Mouse (Mus musculus): ENCODE results near the gene Arsa. TPM values are rescaled to one million over a fixed set of nuclear protein-coding genes. Genes with fewer than 3 reads are reported as not detected.

The Arsa gene
- polyA plus RNA-seq, 1 experiment from 2014 or later: 14.2 TPM

GRCm38 (mm10) chr15:89501321-89501720 is 24.1 kb upstream of the Arsa start:
- H3K4me3 ChIP-seq: peak overlapping the region; percentile 81; the same call in 1 of the 2 replicates
- peaks cover 39% of the 10 kb centered on the region for H3K36me3 ChIP-seq
- peaks cover 68% of the 10 kb centered on the region for H3K27me3 ChIP-seq (ENCODE audit: insufficient read depth, poor library complexity, severe bottlenecking)
- 81% methylated on average over 3 of the region's 3 CpGs for WGBS
- DNase-seq (ENCODE audit: low spot score): no peak
- peaks cover 31% of the 10 kb centered on the region for H3K4me1 ChIP-seq
- H3K9me3 ChIP-seq: no peaks in the 10 kb centered on the region
- H3K27ac ChIP-seq: no peak overlapping the region

- H3K27ac ChIP-seq: peak overlapping the region; percentile 88
Measured at GRCm38 (mm10) chr15:89500221-89500791, 23.1 kb upstream of the Arsa start.

GRCm38 (mm10) chr15:89499784-89500220 is 22.6 kb upstream of the Arsa start:
- H3K4me1 ChIP-seq: peaks cover 31% of the 10 kb centered on the region

More at GRCm38 (mm10) chr15:89500221-89500791, 23.1 kb upstream of the Arsa start:
- no peak for DNase-seq (ENCODE audit: low spot score)
- peaks cover 73% of the 10 kb centered on the region for H3K27me3 ChIP-seq (ENCODE audit: insufficient read depth, poor library complexity, severe bottlenecking)
- 2% methylated on average over 35 of the region's 35 CpGs for WGBS
- peaks cover 31% of the 10 kb centered on the region for H3K36me3 ChIP-seq
- no peaks in the 10 kb centered on the region for H3K9me3 ChIP-seq
- peaks cover 31% of the 10 kb centered on the region for H3K4me1 ChIP-seq
- H3K4me3 ChIP-seq: peak overlapping the region; percentile 81

GRCm38 (mm10) chr15:89498961-89499688 is 21.9 kb upstream of the Arsa start, which contains the start of gene Shank3:
Gene Shank3, plus strand, starts transcription at chr15:89499623.
- Histone ChIP-seq H3K9me3 (no peaks in the 10 kb centered on the region), H3K4me1 (peaks cover 31% of the 10 kb centered on the region), H3K27ac (peak within 1 kb of the TSS; percentile 88), H3K4me3 (peak within 1 kb of the TSS; percentile 81), H3K36me3 (peaks cover 20% of the 10 kb centered on the region), H3K27me3 (ENCODE audit: insufficient read depth, poor library complexity, severe bottlenecking) (peaks cover 70% of the 10 kb centered on the region)
- DNase-seq (ENCODE audit: low spot score): no peak
- 1% methylated on average over 51 of the region's 72 CpGs for WGBS

More at GRCm38 (mm10) chr15:89499784-89500220, 22.6 kb upstream of the Arsa start:
- Histone ChIP-seq H3K4me3 (peak overlapping the region; percentile 81), H3K9me3 (no peaks in the 10 kb centered on the region), H3K36me3 (peaks cover 27% of the 10 kb centered on the region), H3K27me3 (ENCODE audit: insufficient read depth, poor library complexity, severe bottlenecking) (peaks cover 73% of the 10 kb centered on the region), H3K27ac (peak overlapping the region; percentile 88)
- no peak for DNase-seq (ENCODE audit: low spot score)
- WGBS: under 1% methylated on average over 40 of the region's 60 CpGs

GRCm38 (mm10) chr15:89498049-89498960 is 21.1 kb upstream of the Arsa start:
- H3K36me3 ChIP-seq: peaks cover 12% of the 10 kb centered on the region; the same call in 1 of the 2 replicates
- no peaks in the 10 kb centered on the region for H3K9me3 ChIP-seq
- peaks cover 31% of the 10 kb centered on the region for H3K4me1 ChIP-seq
- DNase-seq (ENCODE audit: low spot score): no peak
- H3K27ac ChIP-seq: peak overlapping the region; percentile 88
- WGBS: 2% methylated on average over 41 of the region's 41 CpGs
- H3K27me3 ChIP-seq (ENCODE audit: insufficient read depth, poor library complexity, severe bottlenecking): peaks cover 62% of the 10 kb centered on the region
- H3K4me3 ChIP-seq: peak overlapping the region; percentile 81

- 17% methylated on average over 4 of the region's 4 CpGs for WGBS
- peak overlapping the region; percentile 81 for H3K4me3 ChIP-seq
- no peaks in the 10 kb centered on the region for H3K9me3 ChIP-seq
- peaks cover 60% of the 10 kb centered on the region for H3K27me3 ChIP-seq (ENCODE audit: insufficient read depth, poor library complexity, severe bottlenecking)
- peaks cover 31% of the 10 kb centered on the region for H3K4me1 ChIP-seq
- H3K36me3 ChIP-seq: 0 out of 2 replicates have a peak, but pooled peaks cover 10% of the 10 kb centered on the region
- peak overlapping the region; percentile 88 for H3K27ac ChIP-seq
- peak; percentile 86 for DNase-seq (ENCODE audit: low spot score)
Measured at GRCm38 (mm10) chr15:89497391-89498048, 20.3 kb upstream of the Arsa start.

- peak overlapping the region; percentile 42 for H3K27ac ChIP-seq
- peaks cover 53% of the 10 kb centered on the region for H3K27me3 ChIP-seq (ENCODE audit: insufficient read depth, poor library complexity, severe bottlenecking)
- H3K4me1 ChIP-seq: peaks cover 31% of the 10 kb centered on the region
- no peak overlapping the region for H3K4me3 ChIP-seq
- H3K9me3 ChIP-seq: no peaks in the 10 kb centered on the region
- 40% methylated on average over 2 of the region's 2 CpGs for WGBS
- 0 out of 2 replicates have a peak, but pooled peaks cover 7% of the 10 kb centered on the region for H3K36me3 ChIP-seq
- DNase-seq (ENCODE audit: low spot score): no peak
Measured at GRCm38 (mm10) chr15:89496841-89497240, 19.6 kb upstream of the Arsa start.

- no peak for DNase-seq (ENCODE audit: low spot score)
- WGBS: 58% methylated on average over 4 of the region's 4 CpGs
Measured at GRCm38 (mm10) chr15:89496131-89496530, 18.9 kb upstream of the Arsa start.

GRCm38 (mm10) chr15:89494970-89495369 is 17.7 kb upstream of the Arsa start:
- Histone ChIP-seq H3K9me3 (no peaks in the 10 kb centered on the region), H3K27ac (no peak overlapping the region), H3K36me3 (no peaks in the 10 kb centered on the region), H3K4me3 (no peak overlapping the region), H3K27me3 (ENCODE audit: insufficient read depth, poor library complexity, severe bottlenecking) (peaks cover 36% of the 10 kb centered on the region), H3K4me1 (peaks cover 24% of the 10 kb centered on the region)
- DNase-seq (ENCODE audit: low spot score): no peak
- WGBS: 67% methylated on average over 4 of the region's 4 CpGs

More at GRCm38 (mm10) chr15:89496131-89496530, 18.9 kb upstream of the Arsa start:
- Histone ChIP-seq H3K27ac (no peak overlapping the region), H3K9me3 (no peaks in the 10 kb centered on the region), H3K36me3 (0 out of 2 replicates have a peak, but pooled peaks cover under 1% of the 10 kb centered on the region), H3K27me3 (ENCODE audit: insufficient read depth, poor library complexity, severe bottlenecking) (peaks cover 46% of the 10 kb centered on the region), H3K4me3 (no peak overlapping the region), H3K4me1 (peaks cover 31% of the 10 kb centered on the region)

GRCm38 (mm10) chr15:89488611-89489117 is 11.4 kb upstream of the Arsa start:
- no peaks in the 10 kb centered on the region for H3K9me3 ChIP-seq
- 33% methylated on average over 14 of the region's 14 CpGs for WGBS
- H3K27me3 ChIP-seq (ENCODE audit: insufficient read depth, poor library complexity, severe bottlenecking): no peaks in the 10 kb centered on the region
- no peak for DNase-seq (ENCODE audit: low spot score)
- no peaks in the 10 kb centered on the region for H3K4me1 ChIP-seq
- H3K27ac ChIP-seq: no peak overlapping the region
- H3K36me3 ChIP-seq: no peaks in the 10 kb centered on the region
- H3K4me3 ChIP-seq: no peak overlapping the region

- H3K4me1 ChIP-seq: no peaks in the 10 kb centered on the region
- H3K9me3 ChIP-seq: no peaks in the 10 kb centered on the region
- no peaks in the 10 kb centered on the region for H3K36me3 ChIP-seq
- H3K27ac ChIP-seq: no peak overlapping the region
- DNase-seq (ENCODE audit: low spot score): no peak
- no peaks in the 10 kb centered on the region for H3K27me3 ChIP-seq (ENCODE audit: insufficient read depth, poor library complexity, severe bottlenecking)
- 54% methylated on average over 12 of the region's 12 CpGs for WGBS
- no peak overlapping the region for H3K4me3 ChIP-seq
Measured at GRCm38 (mm10) chr15:89488182-89488581, 11.0 kb upstream of the Arsa start.

GRCm38 (mm10) chr15:89480584-89480983 is 3.4 kb upstream of the Arsa start:
- no peaks in the 10 kb centered on the region for H3K36me3 ChIP-seq
- no peak overlapping the region; the same call in 1 of the 2 replicates for H3K27ac ChIP-seq
- no peaks in the 10 kb centered on the region for H3K9me3 ChIP-seq
- H3K4me1 ChIP-seq: peaks cover 28% of the 10 kb centered on the region
- no peaks in the 10 kb centered on the region; the same call in 1 of the 2 replicates for H3K27me3 ChIP-seq (ENCODE audit: insufficient read depth, poor library complexity, severe bottlenecking)
- 59% methylated on average over 8 of the region's 8 CpGs for WGBS
- DNase-seq (ENCODE audit: low spot score): no peak
- no peak overlapping the region for H3K4me3 ChIP-seq

Measured in heart, embryonic 10.5 days (tissue).